Mouse (Mus musculus): ENCODE data around the gene Fos. TPM values are rescaled to one million over a fixed set of nuclear protein-coding genes. Genes with fewer than 3 reads are reported as not detected.
A peak's percentile ranks its signal among the peaks of the same experiment; 100 is the strongest.

Gene Fos
- total RNA-seq (2015; ENCODE audit: low replicate concordance) = 25.2 and 32.7 TPM in 2 replicates
- total RNA-seq (2017; ENCODE audit: low replicate concordance) = 14.2 and 21.3 TPM in 2 replicates

- ATAC-seq (replicated peaks; ENCODE audit: low FRiP score, poor library complexity, severe bottlenecking) = peak; percentile 83
Measured at GRCm38 (mm10) chr12:85473481-85474297, at the start of gene Fos. Gene Fos (plus strand): TSS chr12:85473890.

GRCm38 (mm10) chr12:85425721-85426120 lies 48.0 kb upstream of the Fos start:
- ATAC-seq (replicated peaks; ENCODE audit: low FRiP score, poor library complexity, severe bottlenecking) = no peak

GRCm38 (mm10) chr12:85426126-85426525 lies 47.6 kb upstream of the Fos start:
- no peak for ATAC-seq (replicated peaks; ENCODE audit: low FRiP score, poor library complexity, severe bottlenecking)

- ATAC-seq (replicated peaks; ENCODE audit: low FRiP score, poor library complexity, severe bottlenecking) = no peak
Measured at GRCm38 (mm10) chr12:85427802-85428201, 45.9 kb upstream of the Fos start.

- no peak for ATAC-seq (replicated peaks; ENCODE audit: low FRiP score, poor library complexity, severe bottlenecking)
Measured at GRCm38 (mm10) chr12:85429999-85430398, 43.7 kb upstream of the Fos start.

GRCm38 (mm10) chr12:85430434-85430833 lies 43.3 kb upstream of the Fos start:
- no peak for ATAC-seq (replicated peaks; ENCODE audit: low FRiP score, poor library complexity, severe bottlenecking)

- ATAC-seq (replicated peaks; ENCODE audit: low FRiP score, poor library complexity, severe bottlenecking) = no peak
Measured at GRCm38 (mm10) chr12:85433850-85434249, 39.8 kb upstream of the Fos start.

GRCm38 (mm10) chr12:85434526-85434925 lies 39.2 kb upstream of the Fos start:
- ATAC-seq (replicated peaks; ENCODE audit: low FRiP score, poor library complexity, severe bottlenecking) = no peak

- ATAC-seq (replicated peaks; ENCODE audit: low FRiP score, poor library complexity, severe bottlenecking) = no peak
Measured at GRCm38 (mm10) chr12:85436021-85436621, 37.6 kb upstream of the Fos start.

- ATAC-seq (replicated peaks; ENCODE audit: low FRiP score, poor library complexity, severe bottlenecking) = no peak
Measured at GRCm38 (mm10) chr12:85437172-85437876, 36.4 kb upstream of the Fos start.

GRCm38 (mm10) chr12:85443456-85443855 lies 30.2 kb upstream of the Fos start:
- no peak for ATAC-seq (replicated peaks; ENCODE audit: low FRiP score, poor library complexity, severe bottlenecking)

GRCm38 (mm10) chr12:85444646-85445045 lies 29.0 kb upstream of the Fos start:
- ATAC-seq (replicated peaks; ENCODE audit: low FRiP score, poor library complexity, severe bottlenecking) = no peak

GRCm38 (mm10) chr12:85447009-85447408 lies 26.7 kb upstream of the Fos start:
- no peak for ATAC-seq (replicated peaks; ENCODE audit: low FRiP score, poor library complexity, severe bottlenecking)

- ATAC-seq (replicated peaks; ENCODE audit: low FRiP score, poor library complexity, severe bottlenecking) = no peak
Measured at GRCm38 (mm10) chr12:85447490-85447889, 26.2 kb upstream of the Fos start.

- no peak for ATAC-seq (replicated peaks; ENCODE audit: low FRiP score, poor library complexity, severe bottlenecking)
Measured at GRCm38 (mm10) chr12:85449478-85449877, 24.2 kb upstream of the Fos start.

- no peak for ATAC-seq (replicated peaks; ENCODE audit: low FRiP score, poor library complexity, severe bottlenecking)
Measured at GRCm38 (mm10) chr12:85451693-85452491, 21.8 kb upstream of the Fos start.

- peak; percentile 95 for ATAC-seq (replicated peaks; ENCODE audit: low FRiP score, poor library complexity, severe bottlenecking)
Measured at GRCm38 (mm10) chr12:85455065-85456058, 18.3 kb upstream of the Fos start.

GRCm38 (mm10) chr12:85456276-85456675 lies 17.4 kb upstream of the Fos start:
- no peak for ATAC-seq (replicated peaks; ENCODE audit: low FRiP score, poor library complexity, severe bottlenecking)

Measured in erythroid progenitor cell, adult 5-6 weeks (primary cell).